ENCODE assay signal across 9 mouse cellular contexts in genomic region chr4:155654183-155654455, GRCm38 (mm10). TPM values are rescaled to one million over a fixed set of nuclear protein-coding genes. Genes with fewer than 3 reads are reported as not detected.
A peak's percentile ranks its signal among the peaks of the same experiment; 100 is the strongest.
DNase-seq lines count a peak whose midpoint lies in the region; ATAC-seq lines count a peak whose summit lies in the region.
"Had no signal": no experiment of that assay in that cellular context is flagged by ENCODE, and none has a peak within 500 bp of the region (broad histone marks: within the 10 kb centered on the region; RNA-seq: fewer than 3 reads in every experiment).

No protein-coding gene starts in this region.

- H3K4me2 ChIP-seq in lung, embryonic 15.5 days = peak overlapping the region; percentile 92
- peak overlapping the region; percentile 59 for H3K4me2 ChIP-seq in forebrain, embryonic 11.5 days (ENCODE audit: low read depth, low read length, severe bottlenecking)
- peak overlapping the region; percentile 93 for H3K4me2 ChIP-seq in limb, embryonic 12.5 days
- peak overlapping the region; percentile 59 for H3K4me2 ChIP-seq in neural tube, embryonic 15.5 days

- no peaks in the 10 kb centered on the region for H3K9me3 ChIP-seq in lung, embryonic 15.5 days
- H3K9me3 ChIP-seq in forebrain, embryonic 11.5 days (ENCODE audit: control insufficient read depth, low read length) = no peaks in the 10 kb centered on the region
- H3K9me3 ChIP-seq in limb, embryonic 12.5 days = no peaks in the 10 kb centered on the region
- no peaks in the 10 kb centered on the region for H3K9me3 ChIP-seq in neural tube, embryonic 15.5 days (replicated peaks)

- H3K27me3 ChIP-seq in lung, embryonic 15.5 days = peaks cover 23% of the 10 kb centered on the region
- H3K27me3 ChIP-seq in forebrain, embryonic 11.5 days (ENCODE audit: control insufficient read depth, insufficient read depth, low read length) = peaks cover 50% of the 10 kb centered on the region
- peaks cover 68% of the 10 kb centered on the region for H3K27me3 ChIP-seq in limb, embryonic 12.5 days
- H3K27me3 ChIP-seq in neural tube, embryonic 15.5 days (replicated peaks) = peaks cover 73% of the 10 kb centered on the region

- peaks cover 23% of the 10 kb centered on the region for H3K36me3 ChIP-seq in lung, embryonic 15.5 days
- H3K36me3 ChIP-seq in forebrain, embryonic 11.5 days (ENCODE audit: control insufficient read depth, insufficient read depth, low read length) = no peaks in the 10 kb centered on the region; the same call in 1 of the 2 replicates
- H3K36me3 ChIP-seq in limb, embryonic 12.5 days = peaks cover 60% of the 10 kb centered on the region
- peaks cover 65% of the 10 kb centered on the region for H3K36me3 ChIP-seq in neural tube, embryonic 15.5 days

- H3K4me3 ChIP-seq in lung, embryonic 15.5 days = peak overlapping the region; percentile 43
- peak overlapping the region; percentile 32 for H3K4me3 ChIP-seq in forebrain, embryonic 11.5 days (ENCODE audit: low read depth, low read length)
- H3K4me3 ChIP-seq in limb, embryonic 12.5 days (replicated peaks) = peak overlapping the region; percentile 50
- H3K4me3 ChIP-seq in neural tube, embryonic 15.5 days (replicated peaks) = peak overlapping the region; percentile 33

- no peak for DNase-seq in lung, postnatal 4 days
- DNase-seq in forebrain, embryonic 11.5 days (ENCODE audit: low spot score) = no peak
- DNase-seq in left cerebral cortex, postnatal 4 days = no peak
- no peak for DNase-seq in kidney, postnatal 14 days
- no peak for DNase-seq in cerebellum, postnatal 10 days

- intact Hi-C loops in left cerebral cortex, postnatal 4 days (cut with DNase I) = no loop called here

- H3K4me1 ChIP-seq in lung, embryonic 15.5 days = peaks cover 43% of the 10 kb centered on the region
- peaks cover 18% of the 10 kb centered on the region for H3K4me1 ChIP-seq in forebrain, embryonic 11.5 days (replicated peaks; ENCODE audit: control insufficient read depth, insufficient read depth, low read length)
- H3K4me1 ChIP-seq in limb, embryonic 12.5 days (replicated peaks) = peaks cover 36% of the 10 kb centered on the region
- peaks cover 31% of the 10 kb centered on the region for H3K4me1 ChIP-seq in neural tube, embryonic 15.5 days

- ATAC-seq in lung, embryonic 15.5 days (ENCODE audit: borderline replicate concordance, extremely low read depth, low FRiP score, low TSS enrichment) = no peak
- no peak for ATAC-seq in forebrain, embryonic 11.5 days (replicated peaks; ENCODE audit: low FRiP score)
- no peak for ATAC-seq in limb, embryonic 12.5 days (ENCODE audit: insufficient number of reproducible peaks, insufficient read depth, low FRiP score, low TSS enrichment, low read depth)
- no peak for ATAC-seq in neural tube, embryonic 15.5 days (ENCODE audit: low FRiP score)

- 2% methylated on average over 6 of the region's 6 CpGs for WGBS in lung, embryonic 15.5 days
- 2% methylated on average over 6 of the region's 6 CpGs for WGBS in forebrain, embryonic 11.5 days
- under 1% methylated on average over 6 of the region's 6 CpGs for WGBS in limb, embryonic 12.5 days
- WGBS in neural tube, embryonic 15.5 days = 7% methylated on average over 6 of the region's 6 CpGs

- H3K27ac ChIP-seq in lung, embryonic 15.5 days = no peak overlapping the region
- no peak overlapping the region for H3K27ac ChIP-seq in forebrain, embryonic 11.5 days (ENCODE audit: low read depth, low read length)
- H3K27ac ChIP-seq in limb, embryonic 12.5 days = no peak overlapping the region
- no peak overlapping the region for H3K27ac ChIP-seq in neural tube, embryonic 15.5 days (replicated peaks)

- H3K9ac ChIP-seq in lung, embryonic 15.5 days = peak overlapping the region; percentile 12; the same call in 1 of the 2 replicates
- peak overlapping the region; percentile 16; the same call in 1 of the 2 replicates for H3K9ac ChIP-seq in forebrain, embryonic 11.5 days (ENCODE audit: low read length)
- H3K9ac ChIP-seq in limb, embryonic 12.5 days (replicated peaks) = peak overlapping the region; percentile 72; the same call in 1 of the 2 replicates
- no peak overlapping the region for H3K9ac ChIP-seq in neural tube, embryonic 15.5 days (replicated peaks)

RNA-seq across cellular contexts. Expression of gene Mmp23, which starts 0.9 kb away (rescaled TPM):
- 41.7 and 47.8 TPM in 2 replicates for polyA plus RNA-seq in lung, embryonic 15.5 days (2015; fragmentation: Nextera tagmentation; extraction: Ambion mirVana)
- 2.5 and 2.7 TPM in 2 replicates for polyA plus RNA-seq in forebrain, embryonic 11.5 days (2014; fragmentation: Nextera tagmentation; extraction: Ambion mirVana)
- 16.0 and 16.3 TPM in 2 replicates for polyA plus RNA-seq in limb, embryonic 12.5 days (2016; fragmentation: Nextera tagmentation; extraction: Ambion mirVana)
- polyA plus RNA-seq in neural tube, embryonic 15.5 days (2015; fragmentation: Nextera tagmentation; extraction: Ambion mirVana) = 6.5 and 10.5 TPM in 2 replicates
- total RNA-seq in left cerebral cortex, postnatal 4 days (2021) = 1 to 10 TPM; 3.9 to 4.8 TPM

RNA-seq across cellular contexts. Expression of gene Gm10563, which starts 8.9 kb away (rescaled TPM):
- not detected in 2 replicates for polyA plus RNA-seq in lung, embryonic 15.5 days (2015; fragmentation: Nextera tagmentation; extraction: Ambion mirVana)
- polyA plus RNA-seq in forebrain, embryonic 11.5 days (2014; fragmentation: Nextera tagmentation; extraction: Ambion mirVana) = not detected in 2 replicates
- not detected in 2 replicates for polyA plus RNA-seq in limb, embryonic 12.5 days (2016; fragmentation: Nextera tagmentation; extraction: Ambion mirVana)
- not detected in 2 replicates for polyA plus RNA-seq in neural tube, embryonic 15.5 days (2015; fragmentation: Nextera tagmentation; extraction: Ambion mirVana)
- not detected for total RNA-seq in left cerebral cortex, postnatal 4 days (2021)
- polyA plus RNA-seq: gonadal fat pad, adult 2 months had no signal

RNA-seq across cellular contexts. Expression of gene Mib2, which starts 14.9 kb away (rescaled TPM):
- polyA plus RNA-seq in lung, embryonic 15.5 days (2015; fragmentation: Nextera tagmentation; extraction: Ambion mirVana) = 27.6 and 29.1 TPM in 2 replicates
- polyA plus RNA-seq in forebrain, embryonic 11.5 days (2014; fragmentation: Nextera tagmentation; extraction: Ambion mirVana) = 21.2 and 22.3 TPM in 2 replicates
- 36.5 and 37.2 TPM in 2 replicates for polyA plus RNA-seq in limb, embryonic 12.5 days (2016; fragmentation: Nextera tagmentation; extraction: Ambion mirVana)
- 48.6 and 54.7 TPM in 2 replicates for polyA plus RNA-seq in neural tube, embryonic 15.5 days (2015; fragmentation: Nextera tagmentation; extraction: Ambion mirVana)
- 100 to 1,000 TPM in 1 of 2 experiments, 10 to 100 TPM in 1; 91.0 to 105 TPM for total RNA-seq in left cerebral cortex, postnatal 4 days (2021)

RNA-seq across cellular contexts. Expression of gene Cdk11b, which starts 29.5 kb away (rescaled TPM):
- 50.2 and 53.6 TPM in 2 replicates for polyA plus RNA-seq in lung, embryonic 15.5 days (2015; fragmentation: Nextera tagmentation; extraction: Ambion mirVana)
- 83.8 and 84.0 TPM in 2 replicates for polyA plus RNA-seq in forebrain, embryonic 11.5 days (2014; fragmentation: Nextera tagmentation; extraction: Ambion mirVana)
- 78.4 and 82.4 TPM in 2 replicates for polyA plus RNA-seq in limb, embryonic 12.5 days (2016; fragmentation: Nextera tagmentation; extraction: Ambion mirVana)
- 52.7 and 53.4 TPM in 2 replicates for polyA plus RNA-seq in neural tube, embryonic 15.5 days (2015; fragmentation: Nextera tagmentation; extraction: Ambion mirVana)
- 10 to 100 TPM; 55.5 to 60.6 TPM for total RNA-seq in left cerebral cortex, postnatal 4 days (2021)

RNA-seq across cellular contexts. Expression of gene Fndc10, which starts 40.0 kb away (rescaled TPM):
- 4.3 and 4.9 TPM in 2 replicates for polyA plus RNA-seq in lung, embryonic 15.5 days (2015; fragmentation: Nextera tagmentation; extraction: Ambion mirVana)
- polyA plus RNA-seq in forebrain, embryonic 11.5 days (2014; fragmentation: Nextera tagmentation; extraction: Ambion mirVana) = 2.3 and 2.9 TPM in 2 replicates
- 9.3 and 11.2 TPM in 2 replicates for polyA plus RNA-seq in limb, embryonic 12.5 days (2016; fragmentation: Nextera tagmentation; extraction: Ambion mirVana)
- polyA plus RNA-seq in neural tube, embryonic 15.5 days (2015; fragmentation: Nextera tagmentation; extraction: Ambion mirVana) = 18.9 and 25.0 TPM in 2 replicates
- 10 to 100 TPM; 20.3 to 22.0 TPM for total RNA-seq in left cerebral cortex, postnatal 4 days (2021)
